Mouse (Mus musculus) kidney, adult 2 months (tissue): ENCODE results near the gene Pde4d. TPM values are rescaled to one million over a fixed set of nuclear protein-coding genes. Genes with fewer than 3 reads are reported as not detected.
A peak's percentile ranks its signal among the peaks of the same experiment; 100 is the strongest.

Experiments used
- DNase-seq: peaks from one replicate; pipeline ENCODE4 v3.0.0; 2021
- H3K27ac ChIP-seq: fragments of 200-500 bp; 2 replicates; pipeline ENCODE4 v1.5.1; 2012; ENCODE audit warnings: low read depth, low read length, control low read depth, inconsistent platforms; ENCODE audit not compliant: insufficient read depth
- H3K27me3 ChIP-seq: fragments of 200-500 bp; replicated peaks from 2 replicates; pipeline ENCODE4 v1.6.1; 2012; ENCODE audit warnings: mild to moderate bottlenecking, moderate library complexity, low read length, inconsistent platforms; ENCODE audit not compliant: control insufficient read depth, insufficient read depth
- H3K36me3 ChIP-seq: fragments of 200-500 bp; 2 replicates; pipeline ENCODE4 v1.6.1; 2012; ENCODE audit warnings: mild to moderate bottlenecking, moderate library complexity, low read length, inconsistent platforms; ENCODE audit not compliant: control insufficient read depth, insufficient read depth
- H3K4me1 ChIP-seq: fragments of 200-500 bp; 2 replicates; pipeline ENCODE4 v1.6.1; 2011; ENCODE audit warnings: low read length; ENCODE audit not compliant: control insufficient read depth, insufficient read depth
- H3K4me3 ChIP-seq: fragments of 200-500 bp; 2 replicates; pipeline ENCODE4 v1.5.1; 2011; ENCODE audit warnings: mild to moderate bottlenecking, low read depth, low read length, control low read depth; ENCODE audit not compliant: insufficient read depth
- CTCF ChIP-seq: fragments of 200-500 bp; conservative IDR thresholded peaks from 2 replicates; pipeline ENCODE4 v1.5.1; 2011; ENCODE audit warnings: low read depth, mild to moderate bottlenecking, control low read depth, low read length, moderate library complexity, mixed read lengths; ENCODE audit not compliant: insufficient read depth, insufficient read length
- POLR2A ChIP-seq: fragments of 200-500 bp; IDR thresholded peaks from one replicate; pipeline ENCODE4 v1.6.1; 2011; ENCODE audit warnings: low read depth, low read length, control low read depth
- WGBS: fragments of 180-500 bp; shearing (Covaris S2); methylation state at CpG from one replicate; pipeline ENCODE4 v1.1.7; 2018; 5-methylcytosine and 5-hydroxymethylcytosine counted together
- polyA plus RNA-seq: library from polyadenylated mRNA; depleted of rRNA; stranded (reverse); fragments of >200 nt; gene quantifications from 2 replicates; pipeline ENCODE4 v1.2.3, GENCODE M21; 2012

Gene Pde4d
- polyA plus RNA-seq, 1 experiment = 18.3 TPM

GRCm38 (mm10) chr13:109576725-109577124, 1127.0 kb downstream of the Pde4d start:
- peaks cover 20% of the 10 kb centered on the region; the same call in 1 of the 2 replicates for H3K4me1 ChIP-seq
- 83% methylated on average over 1 of the region's 1 CpGs for WGBS
- DNase-seq = no peak
- no peak for TF ChIP-seq CTCF
- no peak for TF ChIP-seq POLR2A
- H3K27ac ChIP-seq = peak overlapping the region; percentile 83
- no peaks in the 10 kb centered on the region for H3K27me3 ChIP-seq
- H3K36me3 ChIP-seq = no peaks in the 10 kb centered on the region
- no peak overlapping the region for H3K4me3 ChIP-seq

- Histone ChIP-seq H3K4me1 (peaks cover 23% of the 10 kb centered on the region; the same call in 1 of the 2 replicates), H3K27ac (peak overlapping the region; percentile 99), H3K4me3 (no peak overlapping the region), H3K36me3 (no peaks in the 10 kb centered on the region), H3K27me3 (no peaks in the 10 kb centered on the region)
- DNase-seq = peak; percentile 57
- TF ChIP-seq CTCF = no peak
- no peak for TF ChIP-seq POLR2A
- WGBS = 48% methylated on average over 5 of the region's 5 CpGs
Measured at GRCm38 (mm10) chr13:109577454-109577853, 1127.7 kb downstream of the Pde4d start.

- Histone ChIP-seq H3K27me3 (no peaks in the 10 kb centered on the region), H3K4me3 (no peak overlapping the region), H3K27ac (peak overlapping the region; percentile 99), H3K4me1 (peaks cover 25% of the 10 kb centered on the region; the same call in 1 of the 2 replicates), H3K36me3 (no peaks in the 10 kb centered on the region)
- 45% methylated on average over 4 of the region's 4 CpGs for WGBS
- TF ChIP-seq POLR2A = no peak
- TF ChIP-seq CTCF = no peak
- peak; percentile 92 for DNase-seq
Measured at GRCm38 (mm10) chr13:109577901-109578300, 1128.2 kb downstream of the Pde4d start.

- 52% methylated on average over 16 of the region's 16 CpGs for WGBS
- Histone ChIP-seq H3K36me3 (no peaks in the 10 kb centered on the region), H3K4me3 (peak overlapping the region; percentile 1; the same call in 1 of the 2 replicates), H3K27ac (peak overlapping the region; percentile 95), H3K27me3 (no peaks in the 10 kb centered on the region), H3K4me1 (peaks cover 25% of the 10 kb centered on the region; the same call in 1 of the 2 replicates)
- DNase-seq = peak; percentile 81
- TF ChIP-seq POLR2A (no peak), CTCF (no peak)
Measured at GRCm38 (mm10) chr13:109581284-109582070, 1131.7 kb downstream of the Pde4d start.

GRCm38 (mm10) chr13:109590048-109590447, 1140.3 kb downstream of the Pde4d start:
- TF ChIP-seq CTCF = no peak
- no peak for TF ChIP-seq POLR2A
- 85% methylated on average over 4 of the region's 4 CpGs for WGBS

GRCm38 (mm10) chr13:109592192-109592797, 1142.5 kb downstream of the Pde4d start:
- no peaks in the 10 kb centered on the region for H3K36me3 ChIP-seq
- H3K4me1 ChIP-seq = peaks cover 6% of the 10 kb centered on the region; the same call in 1 of the 2 replicates
- H3K27me3 ChIP-seq = no peaks in the 10 kb centered on the region
- no peak overlapping the region for H3K27ac ChIP-seq
- no peak for DNase-seq
- TF ChIP-seq POLR2A = no peak
- no peak for TF ChIP-seq CTCF
- no peak overlapping the region for H3K4me3 ChIP-seq
- 83% methylated on average over 8 of the region's 8 CpGs for WGBS

More at GRCm38 (mm10) chr13:109590048-109590447, 1140.3 kb downstream of the Pde4d start:
- no peak overlapping the region for H3K4me3 ChIP-seq
- no peaks in the 10 kb centered on the region for H3K27me3 ChIP-seq
- no peaks in the 10 kb centered on the region for H3K36me3 ChIP-seq
- DNase-seq = no peak
- H3K27ac ChIP-seq = no peak overlapping the region
- H3K4me1 ChIP-seq = peaks cover 6% of the 10 kb centered on the region; the same call in 1 of the 2 replicates

- no peak for TF ChIP-seq POLR2A
- no peak for TF ChIP-seq CTCF
- no peaks in the 10 kb centered on the region for H3K27me3 ChIP-seq
- WGBS = 45% methylated on average over 4 of the region's 4 CpGs
- H3K36me3 ChIP-seq = no peaks in the 10 kb centered on the region
- H3K4me1 ChIP-seq = peaks cover 10% of the 10 kb centered on the region; the same call in 1 of the 2 replicates
- no peak overlapping the region for H3K4me3 ChIP-seq
- DNase-seq = peak; percentile 87
- peak overlapping the region; percentile 68 for H3K27ac ChIP-seq
Measured at GRCm38 (mm10) chr13:109599711-109600110, 1150.0 kb downstream of the Pde4d start.
